Mouse (Mus musculus) midbrain, embryonic 11.5 days (tissue): Measurements from ENCODE around the gene Magel2. TPM values are rescaled to one million over a fixed set of nuclear protein-coding genes. Genes with fewer than 3 reads are reported as not detected.

ENCODE experiments used
- polyA plus RNA-seq: library from polyadenylated mRNA; unstranded; fragments of >200 nt; fragmentation: Nextera tagmentation; extraction: Ambion mirVana; gene quantifications from 2 replicates; pipeline ENCODE4 v1.2.1, GENCODE M21; 2014

Magel2 gene
- polyA plus RNA-seq, 1 experiment from 2014 or later = 8.6 TPM

Other genes starting within 250 kb of the Magel2 start
- 181 and 185 TPM in 2 replicates for gene Ndn, start 30.4 kb upstream of the Magel2 start, polyA plus RNA-seq
- 21.9 and 22.4 TPM in 2 replicates for gene Mkrn3, start 43.1 kb downstream of the Magel2 start, polyA plus RNA-seq
- gene Peg12, start 87.5 kb downstream of the Magel2 start, polyA plus RNA-seq = 77.6 and 77.8 TPM in 2 replicates